Comparison of ENCODE assay signal across 27 mouse cellular contexts in the genomic region with DNA sequence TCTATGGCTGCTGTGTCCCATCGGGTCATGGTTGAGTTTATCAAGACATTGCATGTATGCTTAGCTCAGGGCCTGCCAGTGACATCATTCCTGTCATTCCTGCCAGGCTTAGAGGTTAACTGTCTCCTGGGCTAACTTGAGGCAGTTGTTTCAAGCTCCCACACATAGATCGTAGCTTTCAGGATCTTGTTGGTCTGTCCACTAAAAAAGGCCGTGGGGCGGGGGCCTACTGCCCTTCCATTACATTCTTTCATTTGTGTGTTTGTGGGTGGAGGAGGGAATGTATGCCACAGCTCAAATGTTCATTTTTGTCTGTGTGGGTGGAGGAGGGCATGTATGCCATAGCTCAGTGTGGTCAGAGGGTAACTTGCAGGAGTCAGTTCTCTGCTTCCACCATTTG. TPM values are rescaled to one million over a fixed set of nuclear protein-coding genes. Genes with fewer than 3 reads are reported as not detected.
DNase-seq lines count a peak whose midpoint lies in the region; ATAC-seq and TF ChIP-seq lines count a peak whose summit lies in the region.
"Had no signal": no experiment of that assay in that cellular context is flagged by ENCODE, and none has a peak within 500 bp of the region (broad histone marks: within the 10 kb centered on the region; RNA-seq: fewer than 3 reads in every experiment).

No protein-coding gene starts in this region.

- peaks cover 2% of the 10 kb centered on the region for H3K79me2 ChIP-seq in heart, adult 2 months (replicated peaks; ENCODE audit: control insufficient read depth, insufficient read depth, low read length)

- no peak for TF ChIP-seq CTCF in heart, adult 2 months (IDR thresholded peaks at IDR 0.05)
- no peak for TF ChIP-seq CTCF in embryonic fibroblast, embryonic 13.5 days (IDR thresholded peaks at IDR 0.05; ENCODE audit: borderline replicate concordance, insufficient read depth, low read length)
- TF ChIP-seq CTCF in intestine, postnatal 0 days (IDR thresholded peaks at IDR 0.05; ENCODE audit: low read depth): no peak

- H3K27me3 ChIP-seq in heart, adult 2 months (ENCODE audit: control insufficient read depth, insufficient read depth, low read length): no peaks in the 10 kb centered on the region
- H3K27me3 ChIP-seq in hindbrain, embryonic 13.5 days: no peaks in the 10 kb centered on the region
- no peaks in the 10 kb centered on the region for H3K27me3 ChIP-seq in hindbrain, embryonic 11.5 days (ENCODE audit: control insufficient read depth, insufficient read depth, low read length)
- H3K27me3 ChIP-seq in liver, embryonic 16.5 days (ENCODE audit: control insufficient read depth, insufficient read depth, low read depth, low read length): no peaks in the 10 kb centered on the region
- no peaks in the 10 kb centered on the region for H3K27me3 ChIP-seq in intestine, postnatal 0 days (replicated peaks; ENCODE audit: control insufficient read depth, insufficient read depth, low read length)
- H3K27me3 ChIP-seq: hindbrain, embryonic 12.5 days; neural tube, embryonic 12.5 days had no signal

- H3K9me3 ChIP-seq in hindbrain, embryonic 13.5 days: no peaks in the 10 kb centered on the region
- no peaks in the 10 kb centered on the region for H3K9me3 ChIP-seq in hindbrain, embryonic 11.5 days (ENCODE audit: control insufficient read depth, low read length)
- no peaks in the 10 kb centered on the region for H3K9me3 ChIP-seq in liver, embryonic 16.5 days (replicated peaks; ENCODE audit: control insufficient read depth, low read length)
- no peaks in the 10 kb centered on the region for H3K9me3 ChIP-seq in intestine, postnatal 0 days (ENCODE audit: control insufficient read depth)
- H3K9me3 ChIP-seq: hindbrain, embryonic 12.5 days; neural tube, embryonic 12.5 days had no signal

- no peak overlapping the region for H3K4me3 ChIP-seq in heart, adult 2 months
- no peak overlapping the region for H3K4me3 ChIP-seq in hindbrain, embryonic 13.5 days
- no peak overlapping the region for H3K4me3 ChIP-seq in hindbrain, embryonic 11.5 days (ENCODE audit: low read depth, low read length)
- no peak overlapping the region for H3K4me3 ChIP-seq in embryonic fibroblast, embryonic 13.5 days (ENCODE audit: insufficient read depth, low read length)
- peak overlapping the region; percentile 68 for H3K4me3 ChIP-seq in liver, embryonic 16.5 days (ENCODE audit: low read depth, low read length)
- H3K4me3 ChIP-seq in intestine, postnatal 0 days (ENCODE audit: low read depth, low read length): no peak overlapping the region
- H3K4me3 ChIP-seq: hindbrain, embryonic 12.5 days; left cerebral cortex, adult 2 months; neural tube, embryonic 12.5 days had no signal

- DNase-seq in heart, adult 2 months: no peak
- DNase-seq in heart, postnatal 4 days: no peak
- DNase-seq in hindbrain, embryonic 11.5 days (ENCODE audit: low spot score): no peak
- DNase-seq in B cell, adult 2 months: no peak
- DNase-seq: cerebellum, adult 9-10 months; kidney, postnatal 4 days; layer of hippocampus, adult 9-11 months; lung, adult 2 months; right cerebral cortex, postnatal 4 days; thymus, adult 2 months had no signal

- peaks cover 5% of the 10 kb centered on the region for H3K4me1 ChIP-seq in heart, adult 2 months (ENCODE audit: control insufficient read depth, insufficient read depth, low read length)
- H3K4me1 ChIP-seq in hindbrain, embryonic 13.5 days (replicated peaks): peaks cover 18% of the 10 kb centered on the region
- H3K4me1 ChIP-seq in hindbrain, embryonic 11.5 days (replicated peaks; ENCODE audit: control insufficient read depth, insufficient read depth, low read length): peaks cover 4% of the 10 kb centered on the region; the same call in 1 of the 2 replicates
- H3K4me1 ChIP-seq in embryonic fibroblast, embryonic 13.5 days (ENCODE audit: control insufficient read depth, insufficient read depth, low read length): peaks cover 5% of the 10 kb centered on the region; the same call in 1 of the 2 replicates
- H3K4me1 ChIP-seq in liver, embryonic 16.5 days (ENCODE audit: control insufficient read depth, low read depth, low read length): peaks cover 36% of the 10 kb centered on the region
- 0 out of 2 replicates have a peak, but pooled peaks cover 4% of the 10 kb centered on the region for H3K4me1 ChIP-seq in intestine, postnatal 0 days (replicated peaks; ENCODE audit: control insufficient read depth, insufficient read depth, low read length)

- H3K27ac ChIP-seq in heart, adult 2 months: peak overlapping the region; percentile 6; the same call in 1 of the 2 replicates
- no peak overlapping the region for H3K27ac ChIP-seq in hindbrain, embryonic 13.5 days
- H3K27ac ChIP-seq in hindbrain, embryonic 11.5 days (ENCODE audit: low read depth, low read length): no peak overlapping the region
- H3K27ac ChIP-seq in embryonic fibroblast, embryonic 13.5 days (ENCODE audit: insufficient read depth, low read length): peak overlapping the region; percentile 41; the same call in 1 of the 2 replicates
- peak overlapping the region; percentile 84 for H3K27ac ChIP-seq in liver, embryonic 16.5 days (ENCODE audit: low read length)
- no peak overlapping the region for H3K27ac ChIP-seq in intestine, postnatal 0 days (ENCODE audit: low read depth, low read length)
- H3K27ac ChIP-seq: hindbrain, embryonic 12.5 days; left cerebral cortex, adult 2 months; neural tube, embryonic 12.5 days had no signal

- 73% methylated on average over 4 of the region's 4 CpGs for WGBS in heart, adult 2 months
- WGBS in hindbrain, embryonic 13.5 days: 90% methylated on average over 4 of the region's 4 CpGs
- WGBS in hindbrain, embryonic 11.5 days: 91% methylated on average over 4 of the region's 4 CpGs
- WGBS in liver, embryonic 16.5 days (ENCODE audit: insufficient replicate concordance): 64% methylated on average over 4 of the region's 4 CpGs
- WGBS in intestine, postnatal 0 days: 83% methylated on average over 4 of the region's 4 CpGs

- no peak for TF ChIP-seq POLR2A in heart, adult 2 months (IDR thresholded peaks at IDR 0.05; ENCODE audit: insufficient read depth, low read depth, low read length)
- TF ChIP-seq POLR2A in embryonic fibroblast, embryonic 13.5 days (IDR thresholded peaks at IDR 0.05; ENCODE audit: low read depth, low read length): no peak

- intact Hi-C loops in heart, adult 2 months (cut with DNase I): no loop called here

- TF ChIP-seq EP300 in heart, adult 2 months (IDR thresholded peaks at IDR 0.05; ENCODE audit: insufficient read depth, low read depth, low read length): no peak

- no peak overlapping the region for H3K4me2 ChIP-seq in hindbrain, embryonic 13.5 days
- H3K4me2 ChIP-seq in hindbrain, embryonic 11.5 days (replicated peaks; ENCODE audit: low read depth, low read length): no peak overlapping the region
- peak overlapping the region; percentile 69 for H3K4me2 ChIP-seq in liver, embryonic 16.5 days (ENCODE audit: low read depth, low read length)
- no peak overlapping the region for H3K4me2 ChIP-seq in intestine, postnatal 0 days (replicated peaks; ENCODE audit: low read depth)
- H3K4me2 ChIP-seq: hindbrain, embryonic 12.5 days; neural tube, embryonic 12.5 days had no signal

- H3K36me3 ChIP-seq in heart, adult 2 months (ENCODE audit: control insufficient read depth, insufficient read depth, low read length): no peaks in the 10 kb centered on the region
- H3K36me3 ChIP-seq in hindbrain, embryonic 13.5 days: peaks cover 55% of the 10 kb centered on the region
- H3K36me3 ChIP-seq in hindbrain, embryonic 11.5 days (ENCODE audit: control insufficient read depth, insufficient read depth, low read length): peaks cover 7% of the 10 kb centered on the region; the same call in 1 of the 2 replicates
- peaks cover 22% of the 10 kb centered on the region for H3K36me3 ChIP-seq in liver, embryonic 16.5 days (ENCODE audit: control insufficient read depth, insufficient read depth)
- H3K36me3 ChIP-seq in intestine, postnatal 0 days (ENCODE audit: control insufficient read depth, insufficient read depth): peaks cover 42% of the 10 kb centered on the region

- H3K9ac ChIP-seq in heart, adult 2 months (ENCODE audit: low read depth, low read length): no peak overlapping the region
- H3K9ac ChIP-seq in hindbrain, embryonic 13.5 days: 0 out of 2 replicates have a peak overlapping the region, but pooled peaks have one; percentile 39
- H3K9ac ChIP-seq in hindbrain, embryonic 11.5 days (ENCODE audit: low read depth, low read length): no peak overlapping the region
- peak overlapping the region; percentile 71 for H3K9ac ChIP-seq in liver, embryonic 16.5 days (ENCODE audit: low read depth, low read length)
- H3K9ac ChIP-seq in intestine, postnatal 0 days (ENCODE audit: low read depth, low read length): no peak overlapping the region
- H3K9ac ChIP-seq: hindbrain, embryonic 12.5 days; neural tube, embryonic 12.5 days had no signal

- ATAC-seq in hindbrain, embryonic 13.5 days (ENCODE audit: low FRiP score): no peak
- ATAC-seq in hindbrain, embryonic 11.5 days (ENCODE audit: low FRiP score): no peak
- ATAC-seq in liver, embryonic 16.5 days (ENCODE audit: low read depth): no peak
- no peak for ATAC-seq in intestine, postnatal 0 days
- ATAC-seq: forebrain, embryonic 16.5 days; inflammation-experienced regulatory T-cells, adult 6 months had no signal

RNA-seq across cellular contexts. Expression of a gene that starts 4.4 kb away (rescaled TPM):
- total RNA-seq in heart, adult 2 months (2021): 10 to 100 TPM; 55.1 to 60.6 TPM
- 69.4 and 82.1 TPM in 2 replicates for polyA plus RNA-seq in heart, adult 2 months (2012; rRNA removed)
- total RNA-seq in heart, postnatal 4 days (2021): 10 to 100 TPM; 54.6 to 55.7 TPM
- polyA plus RNA-seq in hindbrain, embryonic 13.5 days (2015; fragmentation: Nextera tagmentation; extraction: Ambion mirVana): 90.3 and 91.7 TPM in 2 replicates
- 65.7 and 67.4 TPM in 2 replicates for polyA plus RNA-seq in hindbrain, embryonic 11.5 days (2014; fragmentation: Nextera tagmentation; extraction: Ambion mirVana)
- polyA plus RNA-seq in embryonic fibroblast, embryonic 13.5 days (2011; ENCODE audit: insufficient read length, low read depth, missing spikeins): 63.9 and 72.7 TPM in 2 replicates
- 32.4 and 32.6 TPM in 2 replicates for polyA plus RNA-seq in liver, embryonic 16.5 days (2015; fragmentation: Nextera tagmentation; extraction: Ambion mirVana)
- polyA plus RNA-seq in intestine, postnatal 0 days (2015; fragmentation: Nextera tagmentation; extraction: Ambion mirVana): 42.0 and 42.3 TPM in 2 replicates

RNA-seq across cellular contexts. Expression of a gene that starts 9.5 kb away (rescaled TPM):
- total RNA-seq in heart, adult 2 months (2021): under 1 TPM in 1 of 2 experiments, not detected in 1; 0.05 TPM
- polyA plus RNA-seq in heart, adult 2 months (2012; rRNA removed): 0.12 TPM in 2 replicates
- total RNA-seq in heart, postnatal 4 days (2021): under 1 TPM in 1 of 2 experiments, not detected in 1; 0.07 TPM
- not detected in 2 replicates for polyA plus RNA-seq in hindbrain, embryonic 13.5 days (2015; fragmentation: Nextera tagmentation; extraction: Ambion mirVana)
- not detected in 2 replicates for polyA plus RNA-seq in hindbrain, embryonic 11.5 days (2014; fragmentation: Nextera tagmentation; extraction: Ambion mirVana)
- not detected in 2 replicates for polyA plus RNA-seq in embryonic fibroblast, embryonic 13.5 days (2011; ENCODE audit: insufficient read length, low read depth, missing spikeins)
- 0.02 TPM in 1 of 2 replicates, not detected in the other for polyA plus RNA-seq in liver, embryonic 16.5 days (2015; fragmentation: Nextera tagmentation; extraction: Ambion mirVana)
- polyA plus RNA-seq in intestine, postnatal 0 days (2015; fragmentation: Nextera tagmentation; extraction: Ambion mirVana): not detected in 2 replicates
- total RNA-seq: adrenal gland, adult 18-20 months; common myeloid progenitor, adult 5-6 weeks; left cerebral cortex, adult 2 months; megakaryocyte-erythroid progenitor cell, adult 5-6 weeks; monocyte, adult 5-6 weeks had no signal
- polyA plus RNA-seq: embryonic facial prominence, embryonic 11.5 days; forebrain, embryonic 16.5 days; kidney, embryonic 14.5 days; limb, embryonic 11.5 days; neural tube, embryonic 12.5 days; stomach, embryonic 16.5 days had no signal

RNA-seq across cellular contexts. Expression of a gene that starts 13.7 kb away (rescaled TPM):
- total RNA-seq in heart, adult 2 months (2021): not detected
- polyA plus RNA-seq in heart, adult 2 months (2012; rRNA removed): 0.21 TPM in 1 of 2 replicates, not detected in the other
- total RNA-seq in heart, postnatal 4 days (2021): under 1 TPM in 1 of 2 experiments, not detected in 1; 0.18 TPM
- polyA plus RNA-seq in hindbrain, embryonic 13.5 days (2015; fragmentation: Nextera tagmentation; extraction: Ambion mirVana): 0.29 and 0.30 TPM in 2 replicates
- polyA plus RNA-seq in hindbrain, embryonic 11.5 days (2014; fragmentation: Nextera tagmentation; extraction: Ambion mirVana): not detected in 2 replicates
- not detected in 2 replicates for polyA plus RNA-seq in embryonic fibroblast, embryonic 13.5 days (2011; ENCODE audit: insufficient read length, low read depth, missing spikeins)
- 0.18 and 0.20 TPM in 2 replicates for polyA plus RNA-seq in liver, embryonic 16.5 days (2015; fragmentation: Nextera tagmentation; extraction: Ambion mirVana)
- 0.33 TPM in 2 replicates for polyA plus RNA-seq in intestine, postnatal 0 days (2015; fragmentation: Nextera tagmentation; extraction: Ambion mirVana)
- total RNA-seq: common myeloid progenitor, adult 5-6 weeks; monocyte, adult 5-6 weeks had no signal
- polyA plus RNA-seq: embryonic facial prominence, embryonic 11.5 days; limb, embryonic 11.5 days; lung, adult 2 months had no signal

RNA-seq across cellular contexts. Expression of a gene that starts 18.3 kb away (rescaled TPM):
- 10 to 100 TPM; 43.9 to 45.1 TPM for total RNA-seq in heart, adult 2 months (2021)
- 83.3 and 95.0 TPM in 2 replicates for polyA plus RNA-seq in heart, adult 2 months (2012; rRNA removed)
- total RNA-seq in heart, postnatal 4 days (2021): 10 to 100 TPM; 74.6 to 74.8 TPM
- polyA plus RNA-seq in hindbrain, embryonic 13.5 days (2015; fragmentation: Nextera tagmentation; extraction: Ambion mirVana): 128 and 130 TPM in 2 replicates
- 119 and 123 TPM in 2 replicates for polyA plus RNA-seq in hindbrain, embryonic 11.5 days (2014; fragmentation: Nextera tagmentation; extraction: Ambion mirVana)
- polyA plus RNA-seq in embryonic fibroblast, embryonic 13.5 days (2011; ENCODE audit: insufficient read length, low read depth, missing spikeins): 143 and 179 TPM in 2 replicates
- 72.4 and 74.8 TPM in 2 replicates for polyA plus RNA-seq in liver, embryonic 16.5 days (2015; fragmentation: Nextera tagmentation; extraction: Ambion mirVana)
- polyA plus RNA-seq in intestine, postnatal 0 days (2015; fragmentation: Nextera tagmentation; extraction: Ambion mirVana): 237 and 239 TPM in 2 replicates

RNA-seq across cellular contexts. Expression of a gene that starts 23.3 kb away (rescaled TPM):
- 1 to 10 TPM; 1.1 to 1.7 TPM for total RNA-seq in heart, adult 2 months (2021)
- polyA plus RNA-seq in heart, adult 2 months (2012; rRNA removed): 2.2 and 6.4 TPM in 2 replicates
- 1 to 10 TPM; 2.0 to 2.2 TPM for total RNA-seq in heart, postnatal 4 days (2021)
- 0.47 and 0.66 TPM in 2 replicates for polyA plus RNA-seq in hindbrain, embryonic 13.5 days (2015; fragmentation: Nextera tagmentation; extraction: Ambion mirVana)
- polyA plus RNA-seq in hindbrain, embryonic 11.5 days (2014; fragmentation: Nextera tagmentation; extraction: Ambion mirVana): 1.0 and 1.1 TPM in 2 replicates
- 0.50 TPM in 1 of 2 replicates, not detected in the other for polyA plus RNA-seq in embryonic fibroblast, embryonic 13.5 days (2011; ENCODE audit: insufficient read length, low read depth, missing spikeins)
- polyA plus RNA-seq in liver, embryonic 16.5 days (2015; fragmentation: Nextera tagmentation; extraction: Ambion mirVana): 17.6 and 17.9 TPM in 2 replicates
- polyA plus RNA-seq in intestine, postnatal 0 days (2015; fragmentation: Nextera tagmentation; extraction: Ambion mirVana): 2.7 and 3.4 TPM in 2 replicates
- polyA plus RNA-seq: forebrain, embryonic 16.5 days had no signal

Comparison
In these comparisons a context has a peak if more than half of its experiments do, and no peak if none do; other contexts are left out.
1. H3K9ac ChIP-seq: peak in hindbrain, embryonic 13.5 days (single experiment) and liver, embryonic 16.5 days (single experiment); none in heart, adult 2 months (single experiment), hindbrain, embryonic 11.5 days (single experiment) and intestine, postnatal 0 days (single experiment).
2. H3K27ac ChIP-seq: peak in heart, adult 2 months (single experiment), embryonic fibroblast, embryonic 13.5 days (single experiment) and liver, embryonic 16.5 days (single experiment); none in hindbrain, embryonic 13.5 days (single experiment), hindbrain, embryonic 11.5 days (single experiment) and intestine, postnatal 0 days (single experiment).